Mouse (Mus musculus) spleen, embryonic (tissue): ENCODE measurements at regions not wholly inside any gene's neighbourhood (a gene's known extent, or its start where the extent isn't known, plus 50 kb on each side); places are given as distances from the start of the nearest gene placed in this dataset.
"Not testable (repeated sequence)": the region's sequence is repeated elsewhere in the genome, so short reads cannot be mapped to it uniquely, and the experiment has no call there.

Experiments used
- CTCF ChIA-PET: fragments of 350-600 bp; sonication (Branson Sonifier 250); formaldehyde crosslinking; loops from one replicate; lab custom pipeline; 2022; lab: Charles Lee

GRCm38 (mm10) chr17:14144082-14144481 lies 60.0 kb downstream of the Dact2 start:
- CTCF ChIA-PET, result interaction anchor here (0.6 kb wide), 1 partner anchor 664 kb away, joined by 3 read pairs; no protein-coding TSS in a partner anchor

DNA sequence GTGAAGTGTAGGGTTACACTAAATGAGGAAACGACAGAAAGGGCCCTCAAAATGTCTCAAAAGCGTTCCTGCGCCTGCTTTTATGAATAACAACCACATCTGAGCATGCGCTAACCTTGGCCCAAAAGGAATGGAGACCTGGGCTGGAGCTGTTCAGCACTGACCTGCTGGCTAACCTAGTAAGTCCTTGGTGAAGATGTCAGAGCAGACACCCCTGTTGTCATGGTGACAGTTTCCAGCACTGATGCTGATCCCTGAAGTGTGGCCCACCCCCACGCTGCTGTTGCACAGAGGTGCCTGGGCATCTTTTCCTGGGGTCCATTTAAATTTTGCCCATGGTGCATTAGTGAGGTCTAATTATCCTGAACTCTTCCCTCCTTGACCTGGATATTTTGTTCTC lies 62.4 kb downstream of the Dact2 start:
- CTCF ChIA-PET, result no interaction called here

GRCm38 (mm10) chr17:14140266-14140665 lies 63.8 kb downstream of the Dact2 start:
- CTCF ChIA-PET, result no interaction called here

GRCm38 (mm10) chr17:14138941-14139340 lies 65.2 kb downstream of the Dact2 start:
- CTCF ChIA-PET, result no interaction called here

DNA sequence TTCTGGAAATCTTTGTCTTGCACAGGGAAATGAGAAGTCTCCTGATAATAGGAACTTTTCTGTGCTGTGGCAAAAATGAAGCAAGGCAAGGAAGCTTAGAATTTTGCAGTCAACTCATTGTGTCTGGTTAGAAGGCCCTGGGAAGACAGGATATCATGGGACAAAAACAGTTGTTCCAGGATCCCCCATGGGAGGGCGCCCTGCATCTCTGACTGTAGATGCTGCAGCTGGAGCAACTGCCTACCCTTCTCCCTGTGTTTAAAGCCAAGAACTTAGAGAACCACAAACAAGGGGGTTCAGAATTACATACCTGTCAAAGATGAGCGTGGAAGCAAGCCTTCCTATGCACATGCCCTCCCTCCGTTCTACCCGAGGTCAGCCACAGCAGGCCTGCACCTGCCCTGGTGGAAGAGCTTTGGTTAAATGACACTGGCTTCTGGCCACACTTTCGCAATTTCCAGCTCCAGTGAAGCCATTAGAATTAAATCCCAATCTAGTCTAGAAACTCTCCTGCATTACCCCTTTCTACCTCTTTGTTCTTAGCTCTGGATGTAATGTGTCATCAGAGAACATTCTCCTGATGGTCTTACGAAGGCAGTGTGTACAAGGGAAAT lies 67.3 kb downstream of the Dact2 start:
- CTCF ChIA-PET, result no interaction called here

GRCm38 (mm10) chr17:14134604-14135003 lies 69.5 kb downstream of the Dact2 start:
- CTCF ChIA-PET, result no interaction called here

DNA sequence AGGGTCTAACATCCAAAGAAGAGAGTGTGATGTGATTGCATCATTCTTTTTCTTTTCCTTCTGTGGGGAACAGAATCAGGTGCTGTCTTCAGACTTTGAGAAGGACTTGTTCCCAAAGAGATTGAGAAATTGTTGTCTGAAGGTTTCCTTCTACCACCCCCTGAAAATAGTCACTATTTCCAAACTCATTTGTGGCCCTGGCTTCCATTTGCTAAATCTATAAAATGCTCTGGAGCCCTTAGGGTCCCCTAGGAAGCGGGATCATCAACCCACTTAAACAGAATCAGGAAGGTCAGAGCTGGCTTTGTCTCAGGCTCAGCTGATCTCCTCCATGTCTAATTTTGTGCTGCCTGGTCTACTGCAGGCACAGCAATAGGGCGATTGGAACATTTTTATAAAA lies 70.1 kb downstream of the Dact2 start:
- CTCF ChIA-PET, result no interaction called here

DNA sequence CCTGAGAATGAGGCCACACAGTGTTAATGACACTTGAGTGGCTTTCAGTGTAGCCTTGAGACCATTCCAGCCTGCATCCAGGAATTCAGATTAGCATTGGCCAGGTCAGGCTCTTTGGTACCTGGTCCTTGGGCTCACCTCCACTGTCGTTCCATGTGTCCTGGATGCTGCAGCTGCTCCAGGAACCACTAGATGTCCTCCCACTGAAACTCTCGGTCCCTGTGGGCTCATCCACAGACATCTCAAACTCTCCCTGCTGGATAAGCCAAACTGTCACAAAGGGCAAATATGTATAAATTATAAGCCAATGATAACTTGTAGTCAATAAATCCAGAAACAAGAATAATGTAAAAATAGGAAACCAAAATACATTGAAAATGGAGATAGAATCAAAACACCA lies 67.7 kb upstream of the Gm7358 start:
- CTCF ChIA-PET, result not testable (repeated sequence)

- CTCF ChIA-PET, result no interaction called here
Observed at GRCm38 (mm10) chr17:14118863-14119262, 59.5 kb upstream of the Gm7358 start.

GRCm38 (mm10) chr17:14116223-14116622 lies 56.9 kb upstream of the Gm7358 start:
- CTCF ChIA-PET, result no interaction called here

DNA sequence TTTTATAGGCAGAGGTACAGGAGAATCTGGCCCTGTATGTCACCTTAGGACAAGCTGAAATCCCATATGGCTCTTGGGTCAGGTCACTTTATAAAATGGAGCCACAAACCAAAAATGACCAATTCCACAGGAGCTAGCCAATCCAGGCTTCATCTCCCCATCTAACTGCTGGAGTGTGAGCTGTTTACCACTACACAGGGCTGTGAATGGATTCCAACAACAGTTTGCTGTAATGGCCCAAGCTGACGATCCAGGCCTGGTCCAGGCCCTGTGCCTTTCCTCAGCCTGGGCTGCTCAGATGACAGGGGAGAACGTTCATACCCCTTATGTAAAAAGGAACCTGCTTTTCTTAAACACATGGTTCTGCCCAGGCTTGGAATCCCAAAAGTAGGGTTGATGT lies 55.5 kb upstream of the Gm7358 start:
- CTCF ChIA-PET, result no interaction called here

DNA sequence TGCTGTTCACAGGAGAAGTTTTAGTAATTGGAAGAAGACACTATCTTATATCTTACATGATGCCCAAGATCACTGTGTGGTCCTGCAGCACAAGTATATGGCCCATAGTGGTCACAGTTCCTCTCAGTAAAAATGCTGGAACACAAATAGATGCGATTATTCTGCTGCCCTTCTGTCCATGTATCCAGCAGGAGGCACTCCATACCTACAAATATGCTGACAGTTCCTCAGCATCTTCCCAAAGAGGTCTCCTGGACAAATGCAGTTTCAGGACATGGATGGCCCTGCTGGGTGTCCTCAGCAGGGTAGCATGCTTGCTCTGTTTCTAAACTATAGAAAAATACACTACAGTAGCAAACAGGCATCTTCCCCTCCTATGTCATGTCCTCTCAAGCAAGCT lies 52.4 kb upstream of the Gm7358 start:
- CTCF ChIA-PET, result not testable (repeated sequence)
